Mouse (Mus musculus): ENCODE results near the gene H2-T23.
A peak's percentile ranks its signal among the peaks of the same experiment; 100 is the strongest.
"Not testable (repeated sequence)": the region's sequence is repeated elsewhere in the genome, so short reads cannot be mapped to it uniquely, and the experiment has no call there.

H2-T23 gene

GRCm38 (mm10) chr17:36032351-36032875 lies at the start of gene H2-T23:
Gene H2-T23 (minus strand): TSS chr17:36032855.
- DNase-seq (ENCODE audit: low read depth, low spot score) = peak; percentile 81

- DNase-seq (ENCODE audit: low read depth, low spot score) = not testable (repeated sequence)
Measured at GRCm38 (mm10) chr17:36081901-36082300, 49.2 kb upstream of the H2-T23 start.

GRCm38 (mm10) chr17:36060829-36061228 lies 28.2 kb upstream of the H2-T23 start:
- DNase-seq (ENCODE audit: low read depth, low spot score) = peak; percentile 93

- DNase-seq (ENCODE audit: low read depth, low spot score) = not testable (repeated sequence)
Measured at GRCm38 (mm10) chr17:36058362-36058761, 25.7 kb upstream of the H2-T23 start, which contains the start of gene Gm11127. Gene Gm11127 (minus strand): TSS chr17:36058371.

GRCm38 (mm10) chr17:36057927-36058326 lies 25.3 kb upstream of the H2-T23 start:
- not testable (repeated sequence) for DNase-seq (ENCODE audit: low read depth, low spot score)

GRCm38 (mm10) chr17:36043286-36043685 lies 10.6 kb upstream of the H2-T23 start:
- peak; percentile 38 for DNase-seq (ENCODE audit: low read depth, low spot score)

GRCm38 (mm10) chr17:36042610-36043169 lies 10.0 kb upstream of the H2-T23 start, which contains the start of the genes H2-T22 and Gm6034:
Gene H2-T22 (minus strand): TSS chr17:36042747.
Gene Gm6034 (plus strand): TSS chr17:36042961.
- DNase-seq (ENCODE audit: low read depth, low spot score) = peak; percentile 94

GRCm38 (mm10) chr17:36042055-36042454 lies 9.4 kb upstream of the H2-T23 start:
- DNase-seq (ENCODE audit: low read depth, low spot score) = not testable (repeated sequence)

- not testable (repeated sequence) for DNase-seq (ENCODE audit: low read depth, low spot score)
Measured at GRCm38 (mm10) chr17:36040604-36041003, 7.9 kb upstream of the H2-T23 start.

GRCm38 (mm10) chr17:36036126-36036525 lies 3.5 kb upstream of the H2-T23 start:
- DNase-seq (ENCODE audit: low read depth, low spot score) = peak; percentile 43

GRCm38 (mm10) chr17:36035010-36035638 lies 2.5 kb upstream of the H2-T23 start:
- peak; percentile 78 for DNase-seq (ENCODE audit: low read depth, low spot score)

GRCm38 (mm10) chr17:36034524-36034923 lies 1.9 kb upstream of the H2-T23 start:
- not testable (repeated sequence) for DNase-seq (ENCODE audit: low read depth, low spot score)

GRCm38 (mm10) chr17:36031583-36032331 lies 898 bp downstream of the H2-T23 start:
- peak; percentile 67 for DNase-seq (ENCODE audit: low read depth, low spot score)

GRCm38 (mm10) chr17:36030703-36031582 lies 1.7 kb downstream of the H2-T23 start:
- not testable (repeated sequence) for DNase-seq (ENCODE audit: low read depth, low spot score)

GRCm38 (mm10) chr17:36030046-36030702 lies 2.5 kb downstream of the H2-T23 start:
- DNase-seq (ENCODE audit: low read depth, low spot score) = not testable (repeated sequence)

- no peak for DNase-seq (ENCODE audit: low read depth, low spot score)
Measured at GRCm38 (mm10) chr17:36028879-36029619, 3.6 kb downstream of the H2-T23 start.

- DNase-seq (ENCODE audit: low read depth, low spot score) = no peak
Measured at GRCm38 (mm10) chr17:36027663-36028062, 5.0 kb downstream of the H2-T23 start.

- no peak for DNase-seq (ENCODE audit: low read depth, low spot score)
Measured at GRCm38 (mm10) chr17:36025901-36026300, 6.8 kb downstream of the H2-T23 start.

- no peak for DNase-seq (ENCODE audit: low read depth, low spot score)
Measured at GRCm38 (mm10) chr17:36025197-36025596, 7.5 kb downstream of the H2-T23 start.

All from CD4-positive, CD25-positive, alpha-beta regulatory T cell, adult 2 months (primary cell).